Mouse (Mus musculus) embryonic facial prominence, embryonic 11.5 days (tissue): ENCODE results near the gene Ifnb1. TPM values are rescaled to one million over a fixed set of nuclear protein-coding genes. Genes with fewer than 3 reads are reported as not detected.

Experiments
- ATAC-seq: fragments of 200-750 bp; cut with Nextera tagmentation; replicated peaks from 2 replicates; pipeline ENCODE4 v1.8.0; 2017; ENCODE audit warnings: low read depth; ENCODE audit not compliant: insufficient number of reproducible peaks, low FRiP score, low TSS enrichment
- DNase-seq: peaks from one replicate; pipeline ENCODE4 v3.0.0-alpha.2; 2015; ENCODE audit warnings: low spot score
- H3K27ac ChIP-seq: fragments of 300-500 bp; sonication (generic); replicated peaks from 2 replicates; pipeline ENCODE4 v1.5.1; 2014; ENCODE audit warnings: mild to moderate bottlenecking, low read depth, low read length, control low read depth
- H3K27me3 ChIP-seq: fragments of 300-500 bp; sonication (generic); 2 replicates; pipeline ENCODE4 v1.6.1; 2014; ENCODE audit warnings: mild to moderate bottlenecking, low read length, moderate library complexity, mixed read lengths; ENCODE audit not compliant: control insufficient read depth, insufficient read depth
- H3K36me3 ChIP-seq: fragments of 300-500 bp; sonication (generic); replicated peaks from 2 replicates; pipeline ENCODE4 v1.6.1; 2014; ENCODE audit warnings: low read depth, mild to moderate bottlenecking, low read length, moderate library complexity, mixed read lengths; ENCODE audit not compliant: control insufficient read depth, insufficient read depth
- H3K4me1 ChIP-seq: fragments of 300-500 bp; sonication (generic); 2 replicates; pipeline ENCODE4 v1.6.1; 2014; ENCODE audit warnings: low read length, mixed read lengths; ENCODE audit not compliant: control insufficient read depth, insufficient read depth
- H3K4me2 ChIP-seq: fragments of 300-500 bp; sonication (generic); 2 replicates; pipeline ENCODE4 v1.6.1; 2014; ENCODE audit warnings: low read depth, mild to moderate bottlenecking, control low read depth, low read length, moderate library complexity
- H3K4me3 ChIP-seq: fragments of 300-500 bp; sonication (generic); 2 replicates; pipeline ENCODE4 v1.5.1; 2014; ENCODE audit warnings: low read depth, low read length, control low read depth
- H3K9ac ChIP-seq: fragments of 300-500 bp; sonication (generic); replicated peaks from 2 replicates; pipeline ENCODE4 v1.6.1; 2014; ENCODE audit warnings: mild to moderate bottlenecking, control low read depth, low read length
- H3K9me3 ChIP-seq: fragments of 300-500 bp; sonication (generic); replicated peaks from 2 replicates; pipeline ENCODE4 v1.6.1; 2016; ENCODE audit warnings: mild to moderate bottlenecking, low read length, inconsistent platforms, mixed read lengths; ENCODE audit not compliant: control insufficient read depth
- WGBS: fragments of 180-500 bp; shearing (Covaris S2); extraction: QIAGEN DNeasy Blood & Tissue Kit; methylation state at CpG from one replicate; pipeline ENCODE4 v1.1.7; 2014; 5-methylcytosine and 5-hydroxymethylcytosine counted together
- polyA plus RNA-seq: library from polyadenylated mRNA; unstranded; fragments of >200 nt; fragmentation: Nextera tagmentation; extraction: Ambion mirVana; gene quantifications from 2 replicates; pipeline ENCODE4 v1.2.1, GENCODE M21; 2014

Ifnb1 gene
- polyA plus RNA-seq, 1 experiment from 2014 or later: not detected

DNA sequence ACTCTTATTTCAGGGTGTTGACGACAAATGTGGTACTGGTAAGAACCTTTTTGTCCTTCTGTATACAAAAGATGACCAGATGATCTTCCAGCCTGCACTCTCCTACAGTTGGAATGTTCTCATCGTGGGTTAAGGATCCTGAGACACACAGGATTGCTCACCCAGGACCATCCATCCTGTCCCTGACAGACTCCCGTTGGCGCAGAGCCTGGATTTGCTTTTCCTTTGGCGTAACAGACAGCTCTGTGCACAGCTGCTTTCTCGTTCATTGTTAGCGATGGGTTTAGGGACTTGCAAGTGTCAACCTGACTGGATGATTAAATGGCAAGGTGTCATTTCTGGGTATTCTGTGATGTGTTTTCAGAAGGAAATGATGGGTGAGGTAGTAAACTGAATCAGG is 14.1 kb upstream of the Ifnb1 start:
- no peak overlapping the region for H3K4me3 ChIP-seq
- no peak overlapping the region for H3K27ac ChIP-seq
- no peaks in the 10 kb centered on the region for H3K9me3 ChIP-seq
- H3K4me2 ChIP-seq: no peak overlapping the region
- DNase-seq (no peak), ATAC-seq (no peak)
- WGBS: 83% methylated on average over 7 of the region's 7 CpGs
- no peak overlapping the region for H3K9ac ChIP-seq
- H3K4me1 ChIP-seq: no peaks in the 10 kb centered on the region
- no peaks in the 10 kb centered on the region for H3K36me3 ChIP-seq
- no peaks in the 10 kb centered on the region for H3K27me3 ChIP-seq

DNA sequence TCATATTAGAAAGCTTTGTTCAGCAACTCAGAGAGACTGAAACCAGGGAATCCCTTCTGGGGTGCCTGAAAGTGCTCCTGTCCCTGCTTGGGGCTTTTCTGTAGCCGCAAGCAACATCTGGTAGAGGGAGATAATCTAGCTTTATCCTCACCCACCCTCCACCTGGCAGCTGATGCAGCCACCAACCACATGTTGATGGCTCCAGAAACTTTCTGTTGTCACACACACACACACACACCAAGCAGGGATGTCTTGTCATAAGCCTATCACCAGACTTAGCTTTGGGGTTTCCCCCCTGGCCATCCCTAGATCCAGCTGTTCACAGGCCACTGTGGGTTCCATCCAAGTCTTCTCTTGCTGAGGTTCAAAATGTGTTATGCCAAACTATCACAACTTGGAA is 13.2 kb upstream of the Ifnb1 start:
- no peak overlapping the region for H3K4me3 ChIP-seq
- H3K9me3 ChIP-seq: no peaks in the 10 kb centered on the region
- no peak overlapping the region for H3K4me2 ChIP-seq
- DNase-seq: no peak
- no peaks in the 10 kb centered on the region for H3K27me3 ChIP-seq
- H3K9ac ChIP-seq: no peak overlapping the region
- WGBS: 79% methylated on average over 1 of the region's 1 CpGs
- H3K27ac ChIP-seq: no peak overlapping the region
- no peaks in the 10 kb centered on the region for H3K4me1 ChIP-seq
- ATAC-seq: no peak
- no peaks in the 10 kb centered on the region for H3K36me3 ChIP-seq

DNA sequence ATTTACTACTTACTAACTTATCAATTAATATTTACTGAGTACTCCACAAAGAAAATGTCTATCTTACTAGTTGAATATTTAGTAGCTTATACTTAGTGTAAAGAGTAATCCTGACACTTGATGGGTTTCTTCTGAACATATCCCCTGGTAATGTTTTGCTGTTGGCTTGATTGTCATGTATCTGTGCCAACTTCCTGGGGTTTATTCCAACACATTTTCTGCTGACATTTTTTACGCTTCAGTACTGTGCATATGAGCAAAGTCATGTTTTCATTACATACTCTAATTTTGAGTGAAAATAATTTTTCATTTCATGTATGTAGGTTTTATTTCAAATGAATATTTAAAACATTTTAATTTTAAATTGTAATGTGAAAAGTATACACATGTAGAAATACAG is 12.3 kb upstream of the Ifnb1 start:
- Histone ChIP-seq H3K9me3 (no peaks in the 10 kb centered on the region), H3K9ac (no peak overlapping the region), H3K4me1 (no peaks in the 10 kb centered on the region), H3K27ac (no peak overlapping the region), H3K4me3 (no peak overlapping the region), H3K4me2 (no peak overlapping the region), H3K36me3 (no peaks in the 10 kb centered on the region), H3K27me3 (no peaks in the 10 kb centered on the region)
- DNase-seq (no peak), ATAC-seq (no peak)
- 92% methylated on average over 1 of the region's 1 CpGs for WGBS

DNA sequence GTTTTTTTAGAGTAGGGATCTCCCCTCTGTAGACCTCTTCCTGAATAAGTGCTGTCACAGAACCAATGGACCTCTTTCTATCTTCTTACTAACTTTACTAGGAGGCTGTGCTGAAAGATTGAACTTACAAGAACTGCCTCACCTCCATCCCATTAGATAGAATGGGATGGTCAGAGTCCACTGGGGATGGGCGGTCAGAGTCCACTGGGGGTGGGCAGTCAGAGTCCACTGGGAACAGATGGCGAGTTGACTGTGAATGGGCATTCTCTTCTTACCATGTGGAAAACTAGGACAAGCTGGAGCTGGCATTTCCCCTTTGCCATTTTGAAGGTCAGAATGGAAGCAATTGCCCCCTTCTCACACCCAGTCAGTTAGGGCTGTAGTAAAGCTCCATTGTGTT is 10.9 kb upstream of the Ifnb1 start:
- H3K27ac ChIP-seq: no peak overlapping the region
- 87% methylated on average over 2 of the region's 2 CpGs for WGBS
- no peaks in the 10 kb centered on the region for H3K4me1 ChIP-seq
- H3K4me2 ChIP-seq: no peak overlapping the region
- no peaks in the 10 kb centered on the region for H3K36me3 ChIP-seq
- H3K9ac ChIP-seq: no peak overlapping the region
- no peaks in the 10 kb centered on the region for H3K27me3 ChIP-seq
- ATAC-seq: no peak
- no peak overlapping the region for H3K4me3 ChIP-seq
- H3K9me3 ChIP-seq: no peaks in the 10 kb centered on the region
- DNase-seq: no peak

DNA sequence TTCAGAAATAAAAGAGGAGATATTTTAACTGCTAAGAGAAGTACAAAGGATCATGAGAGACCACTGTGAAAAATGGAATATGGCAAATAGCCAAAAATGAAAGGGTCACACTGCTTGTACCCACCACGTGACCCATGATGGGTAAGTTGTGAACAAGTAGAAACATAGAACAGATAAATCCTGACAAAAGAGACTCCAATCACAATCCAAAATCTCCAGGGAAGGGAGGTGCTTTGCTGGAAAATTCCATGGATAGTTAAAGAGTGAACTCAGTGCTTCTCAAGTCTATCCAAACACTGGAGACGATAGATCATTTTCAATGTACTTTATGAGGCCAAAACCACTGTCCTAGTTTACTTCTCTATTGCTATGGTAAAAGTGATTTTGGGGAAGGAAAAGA is 8.3 kb upstream of the Ifnb1 start:
- H3K4me1 ChIP-seq: no peaks in the 10 kb centered on the region
- no peaks in the 10 kb centered on the region for H3K9me3 ChIP-seq
- H3K4me2 ChIP-seq: no peak overlapping the region
- WGBS: 89% methylated on average over 2 of the region's 2 CpGs
- no peak for ATAC-seq
- no peak overlapping the region for H3K9ac ChIP-seq
- no peak for DNase-seq
- H3K36me3 ChIP-seq: no peaks in the 10 kb centered on the region
- no peaks in the 10 kb centered on the region for H3K27me3 ChIP-seq
- no peak overlapping the region for H3K27ac ChIP-seq
- no peak overlapping the region for H3K4me3 ChIP-seq

DNA sequence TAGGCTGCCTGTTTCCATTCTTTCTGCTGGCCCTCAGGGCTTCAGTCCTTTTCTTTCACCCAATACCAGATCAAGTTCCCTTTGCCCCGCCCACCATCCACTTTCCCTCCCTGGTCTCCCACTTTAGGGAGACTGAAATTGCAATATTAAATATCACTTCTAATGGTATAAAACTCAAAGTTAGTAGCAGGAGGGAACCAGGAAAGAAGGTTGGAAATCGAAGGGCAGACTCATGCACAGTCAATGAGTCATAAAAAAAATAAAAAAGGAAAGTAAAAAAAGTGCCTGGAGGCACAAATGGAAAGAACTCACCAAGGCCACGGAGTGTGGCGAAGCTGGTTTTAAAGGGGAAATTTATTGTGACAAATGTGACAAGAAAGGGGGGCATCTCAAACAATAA is 7.7 kb upstream of the Ifnb1 start:
- no peak for DNase-seq
- H3K9me3 ChIP-seq: no peaks in the 10 kb centered on the region
- no peak overlapping the region for H3K27ac ChIP-seq
- 67% methylated on average over 4 of the region's 4 CpGs for whole genome bisulfite sequencing
- no peak overlapping the region for H3K9ac ChIP-seq
- 0 out of 2 replicates have a peak, but pooled peaks have one; percentile 29 for ATAC-seq
- no peaks in the 10 kb centered on the region for H3K4me1 ChIP-seq
- no peak overlapping the region for H3K4me2 ChIP-seq
- H3K27me3 ChIP-seq: no peaks in the 10 kb centered on the region
- H3K36me3 ChIP-seq: no peaks in the 10 kb centered on the region
- H3K4me3 ChIP-seq: no peak overlapping the region

DNA sequence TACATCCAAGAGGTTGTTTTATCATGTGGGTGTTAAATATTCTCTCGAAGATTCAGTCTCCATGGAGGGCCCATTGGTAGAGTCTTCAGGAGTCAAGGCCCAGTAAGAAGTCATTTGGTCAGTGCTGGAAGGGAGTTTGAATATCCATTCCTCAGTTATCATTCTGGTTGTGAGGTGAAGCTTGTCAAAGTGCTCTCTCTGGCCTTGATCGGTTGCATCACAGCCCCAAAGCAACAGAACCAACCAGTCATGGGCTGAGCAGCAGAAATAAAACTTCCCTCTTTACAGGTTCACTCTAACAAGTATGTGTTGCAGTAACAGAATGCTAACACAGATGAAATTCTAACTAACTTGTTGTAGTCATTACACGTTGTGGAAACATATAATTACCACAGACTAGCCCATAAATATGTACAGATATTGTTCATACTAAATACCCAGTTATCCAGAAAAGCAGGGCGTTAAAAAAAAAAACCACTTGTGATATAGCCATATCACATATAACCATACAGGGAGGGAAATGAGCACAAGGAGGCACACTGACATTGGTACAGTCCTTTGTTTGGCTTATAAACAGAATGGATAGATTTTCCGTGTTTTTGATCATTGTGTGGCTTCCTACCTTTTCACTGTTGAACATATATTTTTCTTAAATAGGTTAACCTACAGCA is 3.9 kb upstream of the Ifnb1 start:
- no peak overlapping the region for H3K4me3 ChIP-seq
- ATAC-seq (no peak), DNase-seq (no peak)
- no peak overlapping the region for H3K9ac ChIP-seq
- H3K4me2 ChIP-seq: no peak overlapping the region
- H3K4me1 ChIP-seq: no peaks in the 10 kb centered on the region
- no peaks in the 10 kb centered on the region for H3K9me3 ChIP-seq
- H3K27me3 ChIP-seq: no peaks in the 10 kb centered on the region
- no peaks in the 10 kb centered on the region for H3K36me3 ChIP-seq
- no peak overlapping the region for H3K27ac ChIP-seq
- WGBS: 85% methylated on average over 5 of the region's 5 CpGs

DNA sequence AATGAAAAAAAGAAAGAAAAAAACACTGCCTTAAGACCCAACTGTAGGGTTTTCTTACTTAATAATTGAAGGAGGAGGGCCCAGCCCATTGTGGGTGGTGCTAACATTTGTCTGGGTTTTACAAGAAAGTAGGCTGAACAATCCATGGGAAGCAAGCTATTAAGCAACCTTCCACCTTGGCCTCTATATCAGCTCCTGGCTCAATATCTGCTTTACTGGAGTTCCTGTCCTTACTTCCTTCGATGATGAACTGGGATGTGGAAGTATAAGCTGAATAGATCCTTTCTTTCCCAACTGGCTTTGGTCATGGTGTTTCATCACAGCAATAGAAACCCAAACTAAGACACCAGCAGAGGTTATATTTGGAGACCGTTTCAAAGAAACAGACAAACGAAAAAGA is 2.8 kb upstream of the Ifnb1 start:
- Histone ChIP-seq H3K36me3 (no peaks in the 10 kb centered on the region), H3K4me2 (no peak overlapping the region), H3K4me3 (no peak overlapping the region), H3K9me3 (no peaks in the 10 kb centered on the region), H3K4me1 (no peaks in the 10 kb centered on the region), H3K27ac (no peak overlapping the region), H3K9ac (no peak overlapping the region), H3K27me3 (no peaks in the 10 kb centered on the region)
- DNase-seq (no peak), ATAC-seq (no peak)
- WGBS: 83% methylated on average over 3 of the region's 3 CpGs
